Mouse (Mus musculus): ENCODE results near the gene Pstpip1. TPM values are rescaled to one million over a fixed set of nuclear protein-coding genes. Genes with fewer than 3 reads are reported as not detected.

Gene Pstpip1
- total and polyA plus RNA-seq, 2 experiments from 2014 or later: 0.44 to 0.70 TPM

GRCm38 (mm10) chr9:56097584-56098298, 8.0 kb downstream of the Pstpip1 start:
- no peak overlapping the region for H3K4me2 ChIP-seq (ENCODE audit: low read depth, low read length, poor library complexity, severe bottlenecking)
- no peak for DNase-seq (ENCODE audit: low spot score)
- H3K27ac ChIP-seq (ENCODE audit: low read depth, low read length): no peak overlapping the region
- H3K36me3 ChIP-seq (ENCODE audit: insufficient read depth, low read length): no peaks in the 10 kb centered on the region
- no peaks in the 10 kb centered on the region for H3K27me3 ChIP-seq (ENCODE audit: insufficient read depth, low read length)
- H3K4me1 ChIP-seq (ENCODE audit: insufficient read depth, low read length): no peaks in the 10 kb centered on the region
- ATAC-seq (ENCODE audit: low FRiP score): no peak
- H3K4me3 ChIP-seq (ENCODE audit: low read depth, low read length): no peak overlapping the region
- TF ChIP-seq CTCF (IDR thresholded peaks at IDR 0.05): no peak
- WGBS: 91% methylated on average over 4 of the region's 4 CpGs
- H3K9me3 ChIP-seq (ENCODE audit: low read length): no peaks in the 10 kb centered on the region
- no peak overlapping the region for H3K9ac ChIP-seq (replicated peaks; ENCODE audit: low read length, poor library complexity, severe bottlenecking)

- no peak for ATAC-seq (ENCODE audit: low FRiP score)
- Histone ChIP-seq H3K4me3 (ENCODE audit: low read depth, low read length) (no peak overlapping the region), H3K4me1 (ENCODE audit: insufficient read depth, low read length) (no peaks in the 10 kb centered on the region), H3K9ac (replicated peaks; ENCODE audit: low read length, poor library complexity, severe bottlenecking) (no peak overlapping the region), H3K4me2 (ENCODE audit: low read depth, low read length, poor library complexity, severe bottlenecking) (no peak overlapping the region), H3K27me3 (ENCODE audit: insufficient read depth, low read length) (no peaks in the 10 kb centered on the region), H3K27ac (ENCODE audit: low read depth, low read length) (no peak overlapping the region), H3K9me3 (ENCODE audit: low read length) (no peaks in the 10 kb centered on the region), H3K36me3 (ENCODE audit: insufficient read depth, low read length) (no peaks in the 10 kb centered on the region)
- no peak for DNase-seq (ENCODE audit: low spot score)
- 87% methylated on average over 7 of the region's 7 CpGs for WGBS
- TF ChIP-seq CTCF (IDR thresholded peaks at IDR 0.05): no peak
Observed at GRCm38 (mm10) chr9:56100041-56100522, 10.3 kb downstream of the Pstpip1 start.

- no peak overlapping the region for H3K9ac ChIP-seq (replicated peaks; ENCODE audit: low read length, poor library complexity, severe bottlenecking)
- no peaks in the 10 kb centered on the region for H3K9me3 ChIP-seq (ENCODE audit: low read length)
- no peaks in the 10 kb centered on the region for H3K4me1 ChIP-seq (ENCODE audit: insufficient read depth, low read length)
- no peak for TF ChIP-seq CTCF (IDR thresholded peaks at IDR 0.05)
- H3K27ac ChIP-seq (ENCODE audit: low read depth, low read length): no peak overlapping the region
- no peak overlapping the region for H3K4me3 ChIP-seq (ENCODE audit: low read depth, low read length)
- ATAC-seq (ENCODE audit: low FRiP score): no peak
- WGBS: 68% methylated on average over 4 of the region's 4 CpGs
- no peaks in the 10 kb centered on the region for H3K36me3 ChIP-seq (ENCODE audit: insufficient read depth, low read length)
- no peaks in the 10 kb centered on the region for H3K27me3 ChIP-seq (ENCODE audit: insufficient read depth, low read length)
- no peak overlapping the region for H3K4me2 ChIP-seq (ENCODE audit: low read depth, low read length, poor library complexity, severe bottlenecking)
- no peak for DNase-seq (ENCODE audit: low spot score)
Observed at GRCm38 (mm10) chr9:56101022-56101421, 11.3 kb downstream of the Pstpip1 start.

- H3K27ac ChIP-seq (ENCODE audit: low read depth, low read length): no peak overlapping the region
- DNase-seq (ENCODE audit: low spot score) (no peak), ATAC-seq (ENCODE audit: low FRiP score) (no peak)
- no peaks in the 10 kb centered on the region for H3K9me3 ChIP-seq (ENCODE audit: low read length)
- TF ChIP-seq CTCF (IDR thresholded peaks at IDR 0.05): no peak
- WGBS: 85% methylated on average over 7 of the region's 7 CpGs
- no peak overlapping the region for H3K4me2 ChIP-seq (ENCODE audit: low read depth, low read length, poor library complexity, severe bottlenecking)
- H3K9ac ChIP-seq (replicated peaks; ENCODE audit: low read length, poor library complexity, severe bottlenecking): no peak overlapping the region
- no peaks in the 10 kb centered on the region for H3K27me3 ChIP-seq (ENCODE audit: insufficient read depth, low read length)
- no peak overlapping the region for H3K4me3 ChIP-seq (ENCODE audit: low read depth, low read length)
- no peaks in the 10 kb centered on the region for H3K4me1 ChIP-seq (ENCODE audit: insufficient read depth, low read length)
- H3K36me3 ChIP-seq (ENCODE audit: insufficient read depth, low read length): no peaks in the 10 kb centered on the region
Observed at GRCm38 (mm10) chr9:56104921-56105320, 15.2 kb downstream of the Pstpip1 start.

DNA sequence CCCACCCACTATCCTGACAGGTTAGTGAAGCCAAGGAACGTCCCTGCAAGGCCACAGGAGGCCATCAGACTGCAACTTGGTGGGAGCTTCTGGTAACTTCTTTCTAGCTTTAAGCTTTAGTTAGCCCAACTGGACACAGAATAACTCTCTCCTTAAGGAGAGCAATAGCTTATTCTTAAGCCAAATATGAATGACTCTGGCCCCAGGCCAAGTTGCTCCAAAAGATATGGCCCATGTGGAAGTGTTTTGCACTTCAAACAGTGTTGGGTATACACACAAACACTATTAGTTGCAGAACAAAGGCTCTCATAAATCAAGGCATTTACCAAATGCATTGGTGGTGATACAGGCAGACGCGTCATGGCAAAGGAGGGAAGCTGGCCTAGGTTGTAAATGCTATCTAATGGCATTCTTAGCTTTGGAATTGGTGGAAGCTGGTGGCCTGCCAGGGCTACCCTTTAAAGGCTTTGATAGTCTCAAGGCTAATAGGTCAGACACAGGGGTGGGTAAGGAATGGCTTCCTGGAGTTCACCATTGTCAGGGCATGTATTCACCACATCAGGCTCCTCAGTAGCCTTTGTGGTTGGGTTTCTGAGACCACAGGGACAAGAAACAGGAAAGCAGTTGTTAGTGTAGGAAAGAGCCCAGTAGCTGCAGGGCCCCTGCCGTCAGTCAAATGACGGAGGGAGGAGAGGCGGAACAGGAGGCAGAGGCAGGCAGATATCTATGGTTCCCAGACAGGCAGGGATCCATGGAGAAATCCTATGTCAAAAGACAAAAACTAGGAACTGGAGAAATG, 16.7 kb downstream of the Pstpip1 start:
- Histone ChIP-seq H3K4me2 (ENCODE audit: low read depth, low read length, poor library complexity, severe bottlenecking) (no peak overlapping the region), H3K27ac (ENCODE audit: low read depth, low read length) (no peak overlapping the region), H3K27me3 (ENCODE audit: insufficient read depth, low read length) (no peaks in the 10 kb centered on the region), H3K4me3 (ENCODE audit: low read depth, low read length) (no peak overlapping the region), H3K9me3 (ENCODE audit: low read length) (no peaks in the 10 kb centered on the region), H3K4me1 (ENCODE audit: insufficient read depth, low read length) (no peaks in the 10 kb centered on the region), H3K36me3 (ENCODE audit: insufficient read depth, low read length) (no peaks in the 10 kb centered on the region), H3K9ac (replicated peaks; ENCODE audit: low read length, poor library complexity, severe bottlenecking) (no peak overlapping the region)
- DNase-seq (ENCODE audit: low spot score): no peak
- no peak for TF ChIP-seq CTCF (IDR thresholded peaks at IDR 0.05)
- WGBS: 75% methylated on average over 6 of the region's 6 CpGs
- ATAC-seq (ENCODE audit: low FRiP score): no peak

- H3K4me1 ChIP-seq (ENCODE audit: insufficient read depth, low read length): no peaks in the 10 kb centered on the region
- no peak overlapping the region for H3K9ac ChIP-seq (replicated peaks; ENCODE audit: low read length, poor library complexity, severe bottlenecking)
- 76% methylated on average over 6 of the region's 6 CpGs for WGBS
- no peak for TF ChIP-seq CTCF (IDR thresholded peaks at IDR 0.05)
- ATAC-seq (ENCODE audit: low FRiP score) (no peak), DNase-seq (ENCODE audit: low spot score) (no peak)
- no peaks in the 10 kb centered on the region for H3K36me3 ChIP-seq (ENCODE audit: insufficient read depth, low read length)
- no peak overlapping the region for H3K4me3 ChIP-seq (ENCODE audit: low read depth, low read length)
- no peak overlapping the region for H3K4me2 ChIP-seq (ENCODE audit: low read depth, low read length, poor library complexity, severe bottlenecking)
- no peaks in the 10 kb centered on the region for H3K9me3 ChIP-seq (ENCODE audit: low read length)
- H3K27ac ChIP-seq (ENCODE audit: low read depth, low read length): no peak overlapping the region
- no peaks in the 10 kb centered on the region for H3K27me3 ChIP-seq (ENCODE audit: insufficient read depth, low read length)
Observed at GRCm38 (mm10) chr9:56107527-56107926, 17.8 kb downstream of the Pstpip1 start.
